Comparison of ENCODE assay signal across 8 mouse cellular contexts in the genomic region with DNA sequence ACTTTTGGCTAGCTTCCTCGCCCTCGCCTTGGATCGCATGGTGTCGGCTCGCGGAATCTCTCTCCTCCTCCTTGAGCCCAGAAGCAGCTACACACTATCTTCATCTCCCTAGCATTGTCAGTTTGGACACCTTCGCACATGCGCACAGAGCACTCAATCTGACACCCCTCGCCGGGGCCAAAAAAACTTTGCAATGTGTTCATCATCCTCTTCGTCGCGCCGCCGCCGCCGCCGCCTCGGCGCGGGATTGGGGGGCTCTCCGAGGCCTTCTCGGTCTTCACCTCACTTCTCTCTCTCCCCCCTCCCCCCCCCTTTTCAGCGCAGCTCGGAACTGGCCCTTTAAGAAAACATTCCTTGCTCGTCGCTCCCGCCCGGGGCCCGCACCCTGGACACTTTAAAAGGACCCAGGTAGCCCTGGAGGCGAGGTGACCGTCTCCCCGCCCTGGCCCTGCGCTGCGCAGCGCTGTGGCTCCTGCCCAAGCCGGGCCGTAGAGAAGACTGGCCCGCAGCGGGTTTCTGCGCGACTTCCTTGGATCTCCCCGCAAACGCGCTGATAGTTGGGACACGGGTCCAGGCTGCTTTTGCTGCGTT. TPM values are rescaled to one million over a fixed set of nuclear protein-coding genes. Genes with fewer than 3 reads are reported as not detected.
A peak's percentile ranks its signal among the peaks of the same experiment; 100 is the strongest.
DNase-seq lines count a peak whose midpoint lies in the region; ATAC-seq and TF ChIP-seq lines count a peak whose summit lies in the region.

A gene (minus strand): TSS at position 153 of the 591 bp plus-strand sequence.

- no peaks in the 10 kb centered on the region for H3K9me3 ChIP-seq in lung, embryonic 14.5 days (ENCODE audit: low read depth, low read length)
- no peaks in the 10 kb centered on the region for H3K9me3 ChIP-seq in stomach, embryonic 14.5 days (ENCODE audit: control insufficient read depth, low read depth, low read length)

- no peak for TF ChIP-seq POLR2A in brain, embryonic 14.5 days (IDR thresholded peaks at IDR 0.05; ENCODE audit: borderline replicate concordance, extremely low read depth, insufficient read depth, insufficient read length, poor library complexity, severe bottlenecking)
- TF ChIP-seq POLR2A in kidney, adult 2 months (IDR thresholded peaks at IDR 0.05; ENCODE audit: low read depth, low read length) = peak; percentile 51

- peak; percentile 28 to 41 for DNase-seq in left cerebral cortex, postnatal 36 days (ENCODE audit: low spot score in 2 of 2)
- DNase-seq in left cerebral cortex, adult 9 months (ENCODE audit: low spot score in 2 of 2) = no peak
- peak; percentile 91 for DNase-seq in brain, embryonic 14.5 days (ENCODE audit: low read depth)
- peak; percentile 56 to 71 for DNase-seq in heart, adult 9 months (ENCODE audit: low spot score in 2 of 2)
- DNase-seq in kidney, adult 2 months = peak; percentile 67
- peak; percentile 80 for DNase-seq in lung, embryonic 14.5 days
- no peak for DNase-seq in spleen, postnatal 10 days (ENCODE audit: low spot score in 2 of 2)

- peak; percentile 59; the same call in 1 of the 2 replicates for ATAC-seq in lung, embryonic 14.5 days (ENCODE audit: insufficient read depth)
- ATAC-seq in stomach, embryonic 14.5 days (ENCODE audit: insufficient number of reproducible peaks, insufficient read depth, low FRiP score, low read depth) = peak; percentile 55; the same call in 1 of the 2 replicates

- intact Hi-C loops in left cerebral cortex, postnatal 36 days (cut with DNase I) = loop anchor here (5.0 to 10.0 kb wide), 2 partner anchors 135 to 182 kb away; no protein-coding TSS in a partner anchor

- H3K36me3 ChIP-seq in kidney, adult 2 months (ENCODE audit: control insufficient read depth, insufficient read depth, low read length) = no peaks in the 10 kb centered on the region
- H3K36me3 ChIP-seq in lung, embryonic 14.5 days (ENCODE audit: insufficient read depth) = no peaks in the 10 kb centered on the region
- H3K36me3 ChIP-seq in stomach, embryonic 14.5 days (ENCODE audit: control insufficient read depth, insufficient read depth, low read length) = no peaks in the 10 kb centered on the region

- under 1% methylated on average over 47 of the region's 47 CpGs for WGBS in kidney, adult 2 months
- WGBS in lung, embryonic 14.5 days = 1% methylated on average over 47 of the region's 47 CpGs
- under 1% methylated on average over 47 of the region's 47 CpGs for WGBS in stomach, embryonic 14.5 days

- 0 out of 2 replicates have a peak, but pooled peaks cover 5% of the 10 kb centered on the region for H3K27me3 ChIP-seq in kidney, adult 2 months (replicated peaks; ENCODE audit: control insufficient read depth, insufficient read depth, low read length)
- H3K27me3 ChIP-seq in lung, embryonic 14.5 days (ENCODE audit: insufficient read depth, low read length) = peaks cover 92% of the 10 kb centered on the region
- H3K27me3 ChIP-seq in stomach, embryonic 14.5 days (ENCODE audit: control insufficient read depth, insufficient read depth, low read length) = peaks cover 43% of the 10 kb centered on the region

- H3K4me2 ChIP-seq in lung, embryonic 14.5 days = peak within 1 kb of the TSS; percentile 90
- H3K4me2 ChIP-seq in stomach, embryonic 14.5 days (replicated peaks; ENCODE audit: low read depth, low read length) = peak within 1 kb of the TSS; percentile 72

- peak within 1 kb of the TSS; percentile 77 for H3K9ac ChIP-seq in lung, embryonic 14.5 days
- H3K9ac ChIP-seq in stomach, embryonic 14.5 days (replicated peaks; ENCODE audit: low read depth, low read length) = peak within 1 kb of the TSS; percentile 68

- H3K4me1 ChIP-seq in kidney, adult 2 months (ENCODE audit: control insufficient read depth, insufficient read depth, low read length) = no peaks in the 10 kb centered on the region
- no peaks in the 10 kb centered on the region for H3K4me1 ChIP-seq in lung, embryonic 14.5 days (ENCODE audit: insufficient read depth)
- peaks cover 7% of the 10 kb centered on the region; the same call in 1 of the 2 replicates for H3K4me1 ChIP-seq in stomach, embryonic 14.5 days (ENCODE audit: control insufficient read depth, insufficient read depth, low read length)

- H3K4me3 ChIP-seq in kidney, adult 2 months (ENCODE audit: insufficient read depth, low read depth, low read length) = peak within 1 kb of the TSS; percentile 55
- H3K4me3 ChIP-seq in lung, embryonic 14.5 days (ENCODE audit: low read depth, low read length) = peak within 1 kb of the TSS; percentile 67
- peak within 1 kb of the TSS; percentile 55 for H3K4me3 ChIP-seq in stomach, embryonic 14.5 days (ENCODE audit: low read depth, low read length)

- no peak for TF ChIP-seq CTCF in brain, embryonic 14.5 days (IDR thresholded peaks at IDR 0.05; ENCODE audit: borderline replicate concordance, extremely low read depth, insufficient read depth, insufficient read length)
- no peak for TF ChIP-seq CTCF in kidney, adult 2 months (conservative IDR thresholded peaks at IDR 0.05; ENCODE audit: insufficient read depth, insufficient read length, low read depth, low read length)
- no peak for TF ChIP-seq CTCF in lung, embryonic 14.5 days (IDR thresholded peaks at IDR 0.05; ENCODE audit: low read depth)

- peak within 1 kb of the TSS; percentile 90 for H3K27ac ChIP-seq in kidney, adult 2 months (ENCODE audit: insufficient read depth, low read depth, low read length)
- H3K27ac ChIP-seq in lung, embryonic 14.5 days (ENCODE audit: low read depth) = peak within 1 kb of the TSS; percentile 93
- H3K27ac ChIP-seq in stomach, embryonic 14.5 days (ENCODE audit: low read length) = peak within 1 kb of the TSS; percentile 79

RNA-seq across cellular contexts. Expression of the gene that starts here (rescaled TPM):
- total RNA-seq in left cerebral cortex, postnatal 36 days (2021) = 1 to 10 TPM; 7.2 to 9.7 TPM
- 8.9 and 10.8 TPM in 2 replicates for polyA plus RNA-seq in brain, embryonic 14.5 days (2012; rRNA removed)
- 7.1 and 8.5 TPM in 2 replicates for polyA plus RNA-seq in kidney, adult 2 months (2012; rRNA removed)
- 19.4 and 21.4 TPM in 2 replicates for polyA plus RNA-seq in lung, embryonic 14.5 days (2014; fragmentation: Nextera tagmentation; extraction: Ambion mirVana)
- polyA plus RNA-seq in stomach, embryonic 14.5 days (2014; fragmentation: Nextera tagmentation; extraction: Ambion mirVana) = 18.4 and 21.8 TPM in 2 replicates

Comparison
In these comparisons a context has a peak if more than half of its experiments do, and no peak if none do; other contexts are left out.
1. DNase-seq: peak in left cerebral cortex, postnatal 36 days (2 of 2), brain, embryonic 14.5 days (single experiment), heart, adult 9 months (2 of 2), kidney, adult 2 months (single experiment) and lung, embryonic 14.5 days (single experiment); none in left cerebral cortex, adult 9 months (0 of 2) and spleen, postnatal 10 days (0 of 2).
2. Peak in every context shown above with its lines, with median percentiles within 50 percentile points of each other: H3K27ac ChIP-seq and H3K4me3 ChIP-seq.